Mouse (Mus musculus): ENCODE measurements around the gene Lexm.

Lexm gene

DNA sequence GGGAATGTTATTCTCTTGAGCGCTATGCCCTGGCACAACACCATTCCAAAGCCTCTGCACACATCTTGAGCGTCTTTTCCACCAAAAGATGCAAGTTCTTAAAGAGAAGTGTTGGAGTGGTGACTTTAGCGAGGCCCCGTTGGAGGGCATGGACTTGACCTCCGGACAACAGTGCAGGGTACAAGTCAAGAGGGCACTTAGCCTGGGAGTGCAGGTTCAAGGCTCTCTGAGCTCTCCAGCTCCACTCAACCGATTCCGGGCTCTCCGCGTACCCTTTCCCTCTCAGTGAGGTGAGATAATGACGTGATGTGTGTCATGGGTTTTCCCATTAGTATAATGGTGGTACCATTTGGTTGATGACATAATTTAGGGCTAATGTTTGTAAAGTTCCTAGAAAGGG, 7.2 kb upstream of the Lexm start:
- no peak for DNase-seq

DNA sequence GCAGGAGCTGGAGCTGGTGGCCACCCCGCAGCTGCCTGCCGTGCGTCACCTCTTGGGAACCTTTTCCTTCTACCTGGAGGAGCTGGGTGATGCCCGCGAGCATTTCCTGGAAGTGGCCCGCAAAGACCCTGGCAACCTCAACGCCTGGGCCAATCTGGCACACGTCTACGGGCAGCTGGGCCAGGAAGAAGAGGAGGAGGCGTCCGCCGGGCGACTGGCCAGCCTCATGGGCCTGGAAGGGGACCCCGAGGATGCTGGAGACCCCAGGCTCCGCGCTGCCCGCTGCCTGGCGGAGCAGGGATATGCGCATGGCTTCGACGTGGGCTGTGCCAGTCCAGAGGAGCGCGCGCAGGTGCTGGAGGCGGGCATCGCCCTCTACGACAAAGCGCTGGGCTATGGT, 5.7 kb upstream of the Lexm start:
- DNase-seq, result no peak

DNA sequence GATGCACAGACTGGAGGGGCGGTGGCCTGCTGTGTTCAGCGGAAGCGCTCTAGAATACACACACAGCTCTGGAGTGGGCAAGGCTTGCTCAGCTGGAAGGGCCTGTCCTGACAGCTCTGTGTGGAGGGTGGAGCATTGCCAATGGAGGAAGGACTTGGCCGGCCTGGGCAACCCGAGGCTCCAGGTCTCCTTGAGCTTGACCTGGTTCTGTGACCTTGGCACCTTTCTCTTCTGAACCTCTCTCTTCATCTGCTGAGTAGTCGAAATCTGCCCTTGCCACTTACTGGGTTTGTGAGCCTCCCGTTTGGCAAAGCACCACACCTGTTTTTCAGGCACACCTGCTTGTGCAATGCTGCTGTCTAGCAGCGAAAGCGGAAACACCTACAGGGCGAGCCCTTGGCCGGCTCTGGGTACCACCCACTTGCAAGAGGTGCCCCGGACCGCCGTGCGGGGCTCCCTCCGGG, 5.0 kb upstream of the Lexm start, which contains the start of gene Ttc22:
TSS of gene Ttc22 (plus strand) at position 403 of the 464 bp plus-strand sequence.
- DNase-seq, result peak; percentile 43 to 72

DNA sequence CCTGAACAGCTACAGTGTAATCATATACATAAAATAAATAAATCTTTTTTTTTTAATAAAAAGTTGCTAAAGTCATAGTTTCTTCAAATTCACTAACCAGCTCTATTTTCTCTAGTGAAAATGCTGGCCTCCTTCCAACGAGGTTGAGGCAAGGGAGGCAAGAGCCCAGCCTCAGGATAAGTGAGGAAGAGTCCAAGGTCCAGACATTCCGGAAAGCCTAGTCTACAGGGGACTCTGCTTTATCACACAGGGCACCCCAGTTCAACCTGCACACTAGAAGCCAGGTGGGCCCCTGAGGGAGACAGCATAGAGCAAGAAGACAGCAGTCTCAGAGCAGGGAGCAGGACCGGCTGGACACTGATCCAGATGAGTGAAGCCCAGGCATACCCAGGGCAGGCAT, 4.4 kb upstream of the Lexm start:
- no peak for DNase-seq

DNA sequence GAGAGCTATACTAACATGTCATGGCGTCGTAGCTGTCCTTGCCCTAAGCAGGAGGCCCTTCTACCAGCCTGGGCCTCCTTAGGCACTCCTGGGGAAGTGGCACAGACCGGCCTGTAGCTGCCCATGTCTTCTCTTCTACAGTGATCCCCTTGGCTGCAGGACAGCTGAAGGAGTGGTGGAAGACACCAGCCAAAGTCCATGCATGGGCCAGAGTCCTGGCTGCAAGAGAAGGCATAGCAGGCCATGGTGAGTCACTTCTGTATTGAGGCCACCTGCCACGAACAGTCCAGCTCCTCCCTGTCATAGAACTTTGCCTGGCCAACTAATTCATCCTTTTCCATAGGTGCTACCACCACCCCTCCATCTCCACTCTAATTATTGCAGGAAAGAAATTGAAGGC, 1.9 kb upstream of the Lexm start:
- no peak for DNase-seq

DNA sequence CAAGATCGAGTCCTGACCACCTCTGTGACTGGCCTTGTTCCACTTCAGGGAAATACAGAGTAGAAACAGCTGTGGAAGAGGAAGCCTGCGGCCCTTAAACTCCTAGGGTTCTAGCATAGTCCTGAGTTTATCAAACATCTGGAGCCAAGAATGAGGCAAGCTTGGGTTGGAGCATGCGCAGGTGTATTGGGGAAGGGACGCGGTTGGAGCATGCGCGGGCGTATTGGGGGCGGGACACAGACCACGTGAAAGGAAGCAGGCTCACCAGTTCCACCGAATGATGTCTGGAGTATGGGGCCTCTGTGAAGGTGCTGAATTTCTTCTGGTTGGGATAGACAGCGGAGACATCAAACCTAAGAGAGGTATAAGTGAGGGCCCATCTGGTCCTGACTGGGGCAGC, 1.4 kb downstream of the Lexm start:
- no peak for DNase-seq

DNA sequence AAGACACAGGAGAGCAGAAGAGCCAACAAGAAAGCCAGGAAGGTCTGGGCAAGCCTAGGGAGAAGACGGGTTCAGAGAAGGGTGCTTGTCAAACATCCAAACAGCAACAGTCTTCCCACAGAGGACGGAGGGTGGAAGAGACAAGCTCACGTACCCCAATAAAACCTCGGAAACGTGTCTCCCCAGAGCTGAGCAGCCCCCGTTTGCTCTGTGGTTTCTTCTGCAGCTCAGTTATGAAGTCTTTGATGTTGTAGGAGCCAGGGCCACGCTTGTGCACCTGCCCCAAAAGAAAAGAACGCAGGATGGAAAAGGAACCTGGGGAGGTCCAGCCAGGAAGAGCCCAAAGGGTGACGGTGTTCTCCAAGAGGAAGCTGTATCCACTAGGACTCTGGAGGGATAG, 2.2 kb downstream of the Lexm start:
- DNase-seq, result no peak

DNA sequence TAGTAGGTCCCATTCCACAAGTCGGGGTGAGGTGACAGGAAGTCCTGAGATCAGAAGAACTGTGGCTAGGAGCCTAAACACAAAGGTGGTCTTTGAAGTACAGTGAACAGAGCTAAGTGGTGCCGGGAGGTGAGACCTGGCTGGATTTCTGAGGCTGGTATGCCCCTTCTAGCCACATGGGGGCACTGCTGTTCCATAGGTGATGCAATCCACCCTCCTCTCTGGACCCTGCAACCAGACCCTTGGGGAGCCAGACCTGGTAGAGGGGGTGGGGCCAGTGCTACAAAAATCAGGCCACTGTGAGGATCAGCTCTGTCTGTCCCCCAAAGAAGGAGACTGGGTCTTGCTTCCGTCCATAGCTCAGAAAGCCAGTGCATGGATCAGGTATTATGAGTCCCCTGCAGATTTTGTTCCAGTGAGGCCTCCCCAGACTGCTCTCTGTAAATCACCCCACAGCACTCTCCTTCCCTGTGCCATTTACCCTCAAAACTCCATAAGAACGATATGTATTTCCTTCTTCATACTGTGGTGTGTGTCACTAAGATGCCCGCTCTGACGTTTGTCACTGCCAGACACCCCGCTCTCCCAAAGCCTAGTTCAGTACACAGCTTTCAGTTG, 2.8 kb downstream of the Lexm start:
- peak; percentile 60 to 74 for DNase-seq

DNA sequence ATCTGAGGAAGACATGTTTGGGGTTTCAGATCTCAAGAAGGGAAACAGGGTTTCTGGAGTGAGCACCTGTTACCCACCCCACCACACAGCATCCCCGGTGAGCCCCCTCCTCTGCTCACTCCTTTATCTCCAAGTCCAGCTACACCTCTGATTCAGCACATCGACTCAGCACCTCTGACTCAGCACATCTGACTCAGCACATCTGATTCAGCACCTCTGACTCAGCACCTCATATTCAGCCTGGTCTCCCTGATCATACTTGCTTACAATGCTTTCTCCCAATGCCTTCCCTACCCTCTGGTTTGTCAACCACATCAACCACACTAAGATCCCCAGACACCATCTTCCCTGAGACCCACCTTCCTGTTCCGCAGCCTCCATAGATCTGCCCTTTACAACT, 3.5 kb downstream of the Lexm start:
- DNase-seq, result no peak

DNA sequence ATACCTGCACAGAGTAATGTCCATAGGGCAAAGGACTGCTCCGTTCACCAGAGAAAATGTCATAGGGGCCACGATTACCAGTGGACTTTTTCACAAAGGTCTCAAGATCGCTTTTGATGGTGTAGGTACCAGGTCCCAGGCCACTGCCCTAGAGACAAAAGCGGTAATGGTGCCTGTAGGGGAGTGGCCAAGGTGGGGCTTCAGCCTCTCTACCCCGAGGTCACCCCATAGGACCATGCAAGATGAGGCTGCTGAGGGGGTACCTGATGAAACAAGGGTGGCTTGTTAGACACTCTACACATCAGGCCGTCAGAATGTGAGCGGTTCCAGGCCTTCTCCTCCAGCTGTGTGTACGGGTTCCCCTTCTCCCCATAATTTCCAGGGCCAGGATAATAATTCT, 3.9 kb downstream of the Lexm start:
- no peak for DNase-seq

DNA sequence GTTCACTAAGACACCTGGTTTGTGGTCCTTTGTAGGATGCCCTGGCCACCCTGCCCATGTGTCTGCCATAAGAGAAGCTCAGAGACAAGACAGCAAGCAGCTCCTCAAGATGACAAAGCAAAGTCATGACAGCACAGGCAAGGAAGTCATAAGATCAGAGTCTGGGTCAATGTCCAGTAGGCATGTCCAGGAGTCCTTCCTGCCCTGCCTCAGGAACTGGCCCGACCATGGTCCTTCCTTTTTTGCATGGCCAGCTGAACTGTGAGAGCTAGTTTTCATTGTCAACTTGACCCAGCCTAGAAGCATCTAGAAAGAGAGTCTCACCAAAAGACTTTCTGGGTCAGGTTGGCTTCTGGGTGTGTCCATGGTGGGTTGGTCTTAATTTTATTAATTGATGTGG, 9.1 kb downstream of the Lexm start:
- DNase-seq, result no peak

DNA sequence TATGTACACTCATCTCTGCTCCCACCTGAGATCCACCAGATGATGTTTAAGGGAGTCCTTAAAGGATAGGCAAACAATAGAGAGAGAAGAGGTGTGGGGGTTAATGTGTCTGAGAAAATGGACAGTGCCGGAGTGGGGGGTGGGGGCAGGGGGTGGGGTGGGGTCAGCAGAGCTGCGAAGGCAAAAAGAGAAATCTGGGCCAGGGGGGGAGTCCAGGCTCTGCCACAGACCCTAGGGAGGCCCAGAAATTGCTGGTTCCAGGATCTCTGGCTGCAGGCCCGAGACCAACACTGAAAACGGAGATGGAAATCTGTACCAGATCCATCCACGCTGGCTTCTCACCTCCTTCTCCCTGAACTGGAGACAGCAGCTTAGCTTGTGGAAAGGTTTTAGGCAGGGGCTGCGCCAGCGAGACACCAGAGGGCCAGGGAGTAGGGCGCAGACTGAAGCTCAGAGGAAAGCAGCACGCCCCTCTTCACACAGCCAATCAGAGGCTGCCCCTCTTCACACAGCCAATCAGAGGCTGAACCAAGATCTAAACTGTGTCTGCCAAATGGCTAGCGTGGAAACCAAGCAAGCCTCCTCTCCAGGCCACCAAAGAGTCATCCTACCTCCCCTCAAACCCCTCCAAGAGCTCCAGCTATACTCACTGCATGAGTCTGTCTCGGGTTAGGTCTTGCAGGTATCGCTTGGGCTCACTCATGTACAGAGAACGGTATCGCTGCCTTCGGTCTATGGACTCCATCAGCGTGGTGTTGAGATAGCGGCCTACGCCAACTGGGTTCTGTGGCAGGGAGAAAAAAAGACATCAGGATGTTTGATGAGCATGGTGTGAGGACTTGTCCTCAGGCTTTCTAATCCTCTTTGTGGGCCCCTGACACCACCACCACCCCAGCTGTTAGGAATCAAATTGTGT, 10.1 kb downstream of the Lexm start:
- no peak for DNase-seq

DNA sequence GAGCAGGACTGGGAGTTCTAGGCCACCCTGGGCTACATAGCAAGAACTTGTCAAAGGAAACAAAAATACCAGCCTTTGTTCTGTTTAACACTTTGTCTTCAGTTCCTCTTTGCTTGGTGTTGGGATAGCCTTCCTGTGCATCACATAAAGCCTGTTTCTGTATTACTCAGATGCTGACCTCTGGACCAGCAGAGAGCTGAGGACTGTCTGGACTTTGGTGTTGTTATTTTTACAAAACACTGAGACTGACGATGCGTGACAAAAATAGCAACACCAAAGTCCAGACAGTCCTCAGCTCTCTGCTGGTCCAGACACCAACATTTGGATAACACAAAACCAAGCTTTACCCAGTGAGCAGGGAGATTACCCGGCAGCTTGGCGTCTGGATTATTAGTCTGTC, 16.3 kb downstream of the Lexm start:
- DNase-seq, result no peak

DNA sequence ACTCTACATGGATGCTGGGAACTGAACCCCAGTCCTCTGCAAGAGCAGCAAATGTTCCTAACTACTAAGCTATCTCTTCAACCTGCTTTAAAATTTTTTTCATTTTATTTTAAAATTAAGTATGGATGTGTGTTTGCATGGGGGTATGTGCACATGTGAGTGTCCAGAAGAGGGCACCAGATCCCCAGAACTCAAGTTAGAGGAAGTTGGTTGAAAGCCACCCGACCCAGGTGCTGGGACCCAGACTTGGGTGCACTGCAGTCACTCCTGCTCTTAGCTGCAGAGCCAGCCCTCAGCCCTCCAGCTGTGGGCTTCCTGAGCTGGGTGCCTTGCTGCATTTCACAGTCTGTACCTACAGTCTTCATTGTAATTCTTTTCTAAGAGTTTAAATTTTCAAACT, 17.6 kb downstream of the Lexm start:
- DNase-seq, result no peak

DNA sequence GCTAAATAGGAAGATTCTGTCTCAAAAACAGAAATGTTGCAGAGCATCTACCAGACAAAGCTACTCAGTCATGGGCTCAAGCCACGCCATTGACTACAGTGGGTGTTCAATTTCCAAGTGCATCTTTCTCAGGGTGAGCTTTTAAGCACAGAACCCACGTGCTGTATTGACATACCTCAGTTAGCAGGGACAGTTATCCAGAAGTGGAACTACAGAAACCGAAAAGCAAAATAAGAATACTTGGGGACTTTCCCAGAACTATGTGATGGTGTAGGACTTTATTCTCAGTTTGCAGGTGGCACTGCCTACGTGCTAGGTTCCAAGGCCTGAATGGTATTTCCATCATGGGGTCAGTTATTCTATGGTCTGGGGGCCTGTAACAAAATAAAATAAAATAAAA, 19.3 kb downstream of the Lexm start:
- DNase-seq, result no peak

DNA sequence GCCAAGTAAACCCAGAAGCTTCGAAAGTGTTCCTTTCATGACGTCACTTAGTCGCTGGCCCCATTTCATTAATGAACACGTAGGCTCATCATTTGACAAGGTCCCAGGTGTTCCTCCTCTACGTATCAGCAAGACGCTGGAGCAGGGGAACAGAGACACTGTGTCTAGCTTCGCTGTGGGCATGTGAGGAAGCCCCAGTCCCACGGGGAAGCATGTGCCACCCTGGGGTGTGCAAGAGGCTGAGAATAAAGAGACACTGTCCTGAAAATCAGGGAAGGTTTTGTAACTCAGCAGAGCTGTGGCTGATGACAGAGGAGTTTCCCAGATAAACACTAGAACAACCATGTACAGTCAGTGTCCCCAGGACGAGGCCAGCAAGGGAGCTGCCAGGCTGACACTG, 20.0 kb downstream of the Lexm start:
- DNase-seq, result no peak

DNA sequence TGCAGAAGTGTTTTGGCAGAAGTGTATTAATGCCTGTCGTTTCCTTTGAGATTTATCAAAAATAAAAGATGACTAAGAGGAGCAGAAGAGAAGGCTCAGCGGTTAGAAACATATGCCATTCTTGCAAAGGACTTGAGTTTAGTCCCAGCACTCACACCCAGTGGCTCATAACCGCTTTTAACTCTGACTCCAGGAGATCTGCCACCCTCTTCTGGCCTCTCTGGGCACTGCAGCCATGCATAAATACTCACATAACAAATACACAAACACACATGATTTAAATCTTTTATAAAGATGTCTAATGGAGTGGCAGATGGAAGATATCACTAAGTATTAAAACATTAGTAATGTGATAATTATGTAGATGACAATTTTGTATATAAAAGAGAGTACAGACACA, 20.8 kb downstream of the Lexm start:
- no peak for DNase-seq

DNA sequence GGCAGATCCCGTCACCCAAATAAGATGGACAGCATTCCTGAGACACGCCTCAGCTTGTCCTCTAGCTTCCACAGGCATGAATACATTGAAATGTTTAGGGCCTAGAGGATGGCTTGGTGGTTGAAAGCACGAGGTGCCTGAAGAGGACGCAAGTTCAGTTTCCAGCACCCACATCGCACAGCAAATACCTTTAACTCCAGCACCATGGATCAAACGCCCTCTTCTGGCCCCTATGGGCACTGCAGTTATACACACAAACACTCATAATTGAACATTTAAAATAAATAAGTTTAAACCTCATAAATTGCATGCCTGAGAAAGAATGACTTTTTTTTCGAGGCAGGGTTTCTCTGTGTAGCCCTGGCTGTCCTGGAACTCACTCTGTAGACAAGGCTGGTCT, 23.4 kb downstream of the Lexm start:
- no peak for DNase-seq

DNA sequence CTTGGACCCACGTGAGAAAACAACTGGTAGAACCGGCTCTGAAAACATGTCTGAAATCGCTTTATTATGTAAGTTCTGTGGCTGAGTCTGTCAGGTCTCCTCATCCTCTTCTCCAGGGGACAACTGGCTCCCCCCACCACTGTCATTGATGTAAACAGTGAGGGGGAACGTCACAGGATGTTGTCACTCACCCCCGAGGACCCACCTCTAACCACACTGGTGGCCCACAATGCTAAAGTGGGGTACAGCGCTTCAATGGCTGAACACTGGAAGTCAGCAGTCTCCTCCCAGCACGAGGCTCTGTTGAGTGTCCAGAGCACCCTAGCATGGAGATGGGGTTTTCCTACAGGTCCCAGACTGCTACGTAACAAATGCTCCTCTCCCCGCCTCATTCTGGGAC, 26.2 kb downstream of the Lexm start:
- DNase-seq, result no peak

DNA sequence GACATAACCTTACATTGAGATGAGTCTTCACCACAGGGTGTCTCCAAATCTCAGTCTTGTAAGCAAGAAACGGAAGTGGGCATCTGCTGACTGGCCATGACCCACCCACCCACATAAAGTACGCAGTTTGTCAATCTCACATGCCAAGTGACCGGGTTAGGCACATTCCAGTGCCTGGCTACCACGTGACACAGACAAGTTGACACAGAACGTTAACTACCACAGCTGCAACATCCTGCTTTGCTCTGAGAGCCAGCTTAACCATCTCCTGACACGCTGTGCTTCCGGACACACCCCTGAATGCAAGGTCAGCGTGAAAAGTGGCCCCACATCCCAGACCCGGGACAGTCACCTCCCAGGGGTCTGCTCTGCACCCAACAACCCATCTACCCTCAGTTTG, 26.9 kb downstream of the Lexm start:
- peak; percentile 41 to 66 for DNase-seq

DNA sequence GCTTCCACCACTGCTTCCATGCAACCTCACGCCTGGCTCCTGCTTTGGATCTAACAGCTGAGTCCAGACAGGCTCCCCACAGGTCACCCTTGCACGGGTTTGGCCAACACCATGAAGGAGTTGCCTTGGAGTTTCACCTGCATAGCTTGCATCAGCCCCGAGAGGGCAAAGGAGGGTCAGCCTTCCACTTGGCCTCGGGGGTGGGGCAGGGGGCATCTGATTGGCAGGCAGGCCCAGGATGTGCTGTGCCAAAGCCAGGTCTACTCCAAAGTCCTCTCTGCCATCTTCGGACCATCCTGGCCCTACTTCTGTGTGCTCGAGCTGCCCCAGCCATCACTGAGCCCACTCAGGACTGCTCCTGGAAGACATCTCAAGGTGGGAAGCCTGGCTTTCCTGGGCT, 30.0 kb downstream of the Lexm start:
- DNase-seq, result no peak

DNA sequence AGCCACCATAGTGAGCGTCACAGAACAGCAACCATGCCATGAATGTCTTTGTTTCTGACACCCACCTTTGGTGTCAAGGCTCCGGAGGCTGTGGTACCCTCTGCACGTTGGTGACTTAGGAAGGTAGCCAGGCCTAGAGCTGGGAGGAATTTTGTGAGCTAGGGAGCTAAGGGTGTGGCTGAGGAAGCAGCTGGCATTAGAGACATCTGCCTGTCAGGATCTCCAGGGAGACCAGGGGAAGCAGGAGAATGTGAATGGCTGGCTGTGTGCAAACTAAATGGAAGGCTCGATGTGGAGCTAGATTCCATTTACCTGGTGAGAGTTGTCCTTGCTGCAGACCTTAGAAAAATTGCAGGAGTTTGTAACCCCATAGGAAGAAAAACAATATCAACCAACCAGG, 32.4 kb downstream of the Lexm start:
- DNase-seq, result no peak

DNA sequence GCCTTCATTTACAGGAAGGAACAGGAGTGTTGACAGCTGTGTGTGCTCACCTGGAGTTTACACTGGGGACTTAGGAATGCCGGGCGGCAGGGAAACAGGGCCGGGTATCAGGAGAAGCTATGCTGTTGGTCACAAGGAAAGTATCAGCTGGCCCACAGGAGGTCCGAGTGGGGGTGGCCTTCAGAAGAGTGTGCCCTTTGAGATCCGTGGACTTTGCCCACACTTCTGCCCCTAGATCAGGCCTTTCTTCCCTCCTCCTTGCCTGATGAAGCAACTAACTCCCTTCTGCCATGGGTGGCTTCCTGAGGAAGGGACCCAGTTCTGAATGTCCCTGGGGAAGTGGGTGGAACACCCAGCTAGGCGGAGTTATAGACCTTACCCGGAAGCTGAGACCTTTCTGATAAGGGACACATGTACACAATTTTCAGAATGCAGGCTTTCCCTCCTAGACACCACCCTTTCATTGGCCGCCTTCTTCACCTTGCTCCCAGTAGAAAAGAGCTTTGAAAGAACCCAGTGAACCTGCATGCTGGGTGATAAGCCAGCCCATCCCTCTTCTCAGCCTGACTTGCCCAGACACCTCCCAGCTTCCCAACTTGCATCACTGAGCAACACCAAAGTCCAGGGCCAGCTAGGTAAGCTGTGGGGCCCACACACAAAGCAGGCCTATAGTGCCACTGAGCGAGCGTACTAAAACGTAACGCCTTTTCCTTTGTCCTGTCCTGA, 34.5 kb downstream of the Lexm start:
- peak in 1 of 2 experiments; percentile 21 for DNase-seq

DNA sequence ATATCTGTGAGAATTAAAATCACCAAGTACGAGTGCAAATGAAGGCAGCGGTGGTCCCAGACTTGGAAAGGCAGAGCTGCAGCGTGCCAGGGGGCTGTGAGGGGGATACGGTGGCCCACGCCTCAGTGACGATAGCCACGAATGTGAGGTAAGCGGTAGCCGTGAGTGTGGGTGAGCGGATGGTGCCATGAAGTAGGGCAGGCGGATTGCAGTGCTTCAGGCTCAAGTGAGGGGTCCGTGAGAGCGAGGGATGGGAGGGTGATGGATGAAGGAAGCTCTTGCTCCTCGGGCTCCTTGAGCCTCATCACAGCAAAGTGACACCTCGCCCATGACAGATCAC, 35.2 kb downstream of the Lexm start:
- no peak for DNase-seq

Data from lung, postnatal 4 days (tissue).